Mouse (Mus musculus) lung, adult 18-20 months (tissue): ENCODE measurements around the gene Sec22b.

Experiments
- DNase-seq, 2 experiments: peaks; one replicate each; pipeline ENCODE4 v3.0.0; 2022; ENCODE audit warnings: mixed read lengths in 2 of 2

Sec22b gene

DNA sequence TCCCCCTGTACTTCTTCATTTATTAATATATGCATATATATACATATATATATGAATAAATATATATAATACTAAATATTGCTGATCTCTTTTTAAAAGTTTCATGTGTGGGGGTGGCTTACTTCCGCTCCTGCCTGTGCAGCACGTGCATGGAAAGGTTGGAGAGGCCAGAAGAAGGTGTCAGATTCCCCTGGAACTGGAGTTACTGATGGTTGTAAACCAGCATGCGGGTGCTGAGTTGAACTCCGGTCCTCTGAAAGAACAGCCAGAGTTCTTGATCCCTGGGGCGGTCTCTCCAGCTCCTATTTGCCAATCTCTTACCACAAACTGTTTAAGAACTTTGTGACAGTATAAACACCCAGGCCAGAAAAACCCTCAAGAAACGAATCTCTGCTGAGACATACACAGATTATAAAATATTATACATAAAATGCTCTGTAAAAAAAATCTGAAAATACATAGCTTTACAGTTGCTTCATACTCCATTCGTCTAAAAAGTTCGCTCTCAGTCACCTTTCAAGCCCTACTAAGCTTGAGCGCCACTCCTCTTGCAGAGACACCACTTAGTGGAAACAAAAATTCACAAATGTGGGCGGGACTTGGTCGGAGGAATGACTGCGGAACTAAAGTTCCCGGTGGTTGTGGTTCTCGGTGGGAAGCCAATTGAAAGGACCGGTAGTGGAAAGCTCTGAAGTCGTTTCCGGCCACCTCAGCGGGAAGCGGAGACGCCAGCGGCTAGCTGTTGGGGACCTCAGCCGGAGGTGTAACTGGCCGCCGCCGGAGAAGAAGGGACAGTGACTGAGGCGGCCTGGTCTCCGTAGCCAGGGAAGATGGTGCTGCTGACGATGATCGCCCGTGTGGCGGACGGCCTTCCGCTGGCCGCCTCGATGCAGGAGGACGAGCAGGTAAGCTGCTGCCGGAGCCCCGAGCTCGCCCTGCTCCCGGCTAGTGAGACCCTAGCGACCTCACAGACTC lies at the start of gene Sec22b:
Gene Sec22b, plus strand, starts transcription at position 675 of the 975 bp plus-strand sequence.
- DNase-seq, result peak; percentile 92

GRCm38 (mm10) chr3:97851803-97852202 lies 49.2 kb upstream of the Sec22b start:
- DNase-seq, result no peak

GRCm38 (mm10) chr3:97854575-97855384 lies 46.2 kb upstream of the Sec22b start:
- no peak for DNase-seq

- no peak for DNase-seq
Measured at GRCm38 (mm10) chr3:97859400-97859799, 41.6 kb upstream of the Sec22b start.

DNA sequence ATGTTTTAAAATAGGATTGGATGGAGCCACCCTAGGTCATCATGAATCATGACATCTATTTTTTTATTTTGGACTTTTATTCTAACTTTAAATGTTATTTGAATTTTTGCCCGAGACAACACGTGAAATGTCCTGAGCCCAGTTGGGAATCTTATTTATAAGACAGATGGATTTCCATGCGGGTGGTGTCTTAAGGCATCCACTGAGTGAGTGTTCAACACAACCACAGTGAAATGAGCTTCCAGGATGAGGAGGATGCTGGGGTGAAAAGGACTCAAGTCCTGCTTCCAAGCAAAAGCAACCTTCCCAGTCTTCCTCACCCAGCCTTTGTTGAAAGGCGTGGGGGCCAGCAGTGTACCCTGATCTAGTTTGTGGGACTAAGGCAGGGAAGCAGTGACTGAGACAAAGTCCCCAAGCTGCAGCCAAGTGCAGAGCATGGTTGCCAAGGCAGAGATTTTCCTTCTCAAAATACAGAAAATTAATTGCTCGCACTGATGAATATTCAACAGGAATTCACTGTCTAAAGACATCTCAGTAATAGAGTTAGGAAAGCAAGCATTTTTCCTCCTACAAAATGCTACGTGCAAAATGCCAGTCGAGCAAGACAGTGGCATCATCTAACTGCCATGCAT lies 40.1 kb upstream of the Sec22b start:
- DNase-seq, result no peak

DNA sequence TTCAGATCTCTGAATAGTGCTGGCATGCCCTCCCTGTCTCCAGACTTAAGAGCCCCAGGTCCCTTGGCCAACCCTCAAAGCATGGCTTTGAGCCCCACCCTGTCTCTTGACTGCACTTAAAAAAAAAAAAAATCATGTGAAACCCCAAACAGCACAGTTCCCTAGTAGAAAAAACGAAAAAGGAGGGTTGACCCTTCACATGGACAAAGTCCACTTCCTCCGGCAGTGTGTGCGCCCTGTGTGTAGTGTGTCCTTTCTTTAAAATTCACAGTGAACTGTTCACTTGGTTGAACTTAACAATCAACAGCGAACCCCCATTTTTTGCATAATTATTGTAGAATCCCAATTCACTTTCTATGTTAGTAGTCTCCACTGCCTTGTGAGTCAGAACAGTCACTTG lies 34.3 kb upstream of the Sec22b start:
- DNase-seq, result no peak

- peak in 1 of 2 experiments; percentile 8 for DNase-seq
Measured at GRCm38 (mm10) chr3:97867221-97868023, 33.6 kb upstream of the Sec22b start.

GRCm38 (mm10) chr3:97868024-97868689 lies 32.8 kb upstream of the Sec22b start:
- peak; percentile 66 to 74 for DNase-seq

- no peak for DNase-seq
Measured at GRCm38 (mm10) chr3:97868733-97869132, 32.3 kb upstream of the Sec22b start.

DNA sequence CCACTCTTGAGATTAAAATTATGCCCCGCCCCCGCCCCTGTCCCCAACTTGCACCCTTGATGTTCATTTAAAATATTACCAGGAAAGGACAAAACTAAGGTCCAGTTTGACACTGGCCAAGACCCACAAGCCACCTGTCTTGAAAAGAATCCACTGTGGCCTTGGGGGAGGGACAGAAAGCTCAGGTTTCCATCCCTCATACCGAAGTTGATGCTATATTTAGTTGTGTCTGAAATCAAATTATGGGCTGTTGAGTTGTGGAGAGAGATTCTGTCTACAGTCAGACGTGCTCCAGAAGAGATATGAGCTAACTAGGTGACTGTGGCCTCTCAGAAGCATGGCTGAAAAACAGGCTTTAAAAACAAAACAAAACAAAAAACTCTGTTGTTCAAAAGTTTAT lies 31.3 kb upstream of the Sec22b start:
- DNase-seq, result no peak

GRCm38 (mm10) chr3:97874777-97875176 lies 26.2 kb upstream of the Sec22b start:
- DNase-seq, result no peak

DNA sequence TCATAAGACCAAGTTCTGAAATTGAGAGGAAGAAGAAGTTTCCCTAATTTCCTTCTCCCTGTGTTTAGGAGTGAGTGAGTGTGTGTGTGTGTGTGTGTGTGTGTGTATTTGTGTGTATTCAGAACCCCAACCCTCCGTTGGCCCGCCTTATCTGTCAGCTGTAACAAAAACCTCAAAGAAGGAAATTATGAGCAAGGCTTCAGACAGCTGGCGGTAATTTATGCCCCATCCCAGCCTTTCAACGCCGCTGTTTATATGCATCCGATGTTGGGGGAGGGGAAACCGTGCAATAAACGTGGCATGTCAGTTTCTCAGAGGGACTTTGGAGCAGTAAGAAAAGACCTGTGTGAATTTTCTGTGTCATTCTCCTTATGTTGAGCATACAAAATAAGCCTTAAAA lies 24.7 kb upstream of the Sec22b start:
- no peak for DNase-seq

DNA sequence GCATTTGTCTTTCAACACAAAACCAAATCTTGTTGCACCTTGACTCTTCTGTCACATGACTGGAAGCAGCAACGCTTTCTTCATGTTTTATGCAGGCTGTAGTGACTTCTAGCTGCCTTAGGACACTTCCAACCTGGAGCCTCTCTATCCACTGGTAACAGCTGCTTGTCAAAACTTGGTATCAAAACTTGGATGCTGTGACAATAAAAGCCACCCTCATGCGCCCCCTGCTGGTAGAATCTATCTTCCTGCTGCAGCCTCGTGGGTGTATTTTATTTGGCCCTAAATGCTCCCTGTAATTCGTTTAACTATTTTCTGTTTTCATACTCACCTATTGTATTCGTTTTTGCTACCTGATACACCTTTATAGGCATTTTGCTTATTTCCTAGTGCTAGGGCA lies 21.8 kb upstream of the Sec22b start:
- DNase-seq, result peak; percentile 64 to 68

DNA sequence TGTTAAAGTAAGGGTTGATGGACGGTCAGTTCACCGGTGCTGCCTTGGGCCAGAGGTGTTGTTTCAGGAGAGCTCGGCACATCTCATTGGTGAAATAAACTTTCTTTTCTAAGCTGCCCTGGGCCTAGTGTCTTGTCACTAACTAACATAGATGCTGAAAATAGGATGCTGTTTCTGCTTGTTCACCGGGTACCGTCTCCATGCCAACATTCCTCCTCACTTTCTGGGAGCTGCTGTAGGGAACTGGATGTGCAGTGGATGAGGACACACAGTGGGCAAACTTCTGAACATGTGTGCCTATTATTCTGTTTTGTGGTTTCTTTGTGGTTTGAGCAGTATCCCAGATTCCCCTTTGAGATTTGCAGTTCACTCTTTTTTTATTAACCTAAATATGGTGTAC lies 19.4 kb upstream of the Sec22b start:
- DNase-seq, result no peak

- DNase-seq, result no peak
Measured at GRCm38 (mm10) chr3:97887785-97888167, 13.2 kb upstream of the Sec22b start.

GRCm38 (mm10) chr3:97888168-97888901 lies 12.7 kb upstream of the Sec22b start, which contains the start of gene Pde4dip:
Pde4dip (minus strand) TSS chr3:97888707.
- DNase-seq, result no peak

DNA sequence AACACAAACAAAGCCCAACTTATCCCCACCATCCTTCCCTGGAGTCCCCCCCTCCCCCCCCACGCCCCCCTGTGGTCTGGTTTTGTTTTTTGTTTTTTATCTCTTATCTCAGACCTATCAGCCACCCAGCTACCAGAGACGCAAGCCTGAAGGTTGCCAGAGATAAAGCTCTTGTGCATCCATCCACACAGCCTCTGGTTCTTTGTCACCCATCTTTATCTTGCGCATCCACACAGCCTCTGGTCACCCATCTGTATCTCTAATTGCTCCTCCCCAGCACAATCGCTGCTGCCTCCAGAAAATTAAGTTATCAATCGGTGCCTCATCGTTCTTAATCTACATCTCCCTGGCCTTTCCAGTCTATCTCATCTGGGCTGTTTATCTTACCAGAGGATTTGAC lies 10.8 kb upstream of the Sec22b start:
- no peak for DNase-seq

DNA sequence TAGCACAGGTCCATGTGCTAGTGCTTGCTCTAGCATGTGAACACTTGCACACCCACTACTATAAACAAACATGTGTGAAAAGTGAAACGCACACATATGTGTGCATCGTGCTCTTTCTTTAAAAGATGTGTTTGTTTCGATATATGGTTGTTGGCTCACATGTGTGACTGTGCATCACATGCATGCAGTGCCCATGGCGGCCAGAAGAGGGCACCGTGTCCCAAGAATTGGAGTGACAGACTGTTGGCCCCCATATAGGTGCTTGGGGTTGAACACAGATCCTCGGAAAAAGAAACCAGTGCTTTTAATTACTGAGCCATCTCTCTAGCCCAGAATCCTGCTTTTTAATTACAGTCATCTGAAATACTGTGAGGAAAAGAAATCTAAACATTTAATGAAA lies 6.3 kb upstream of the Sec22b start:
- DNase-seq, result peak; percentile 13 to 19

DNA sequence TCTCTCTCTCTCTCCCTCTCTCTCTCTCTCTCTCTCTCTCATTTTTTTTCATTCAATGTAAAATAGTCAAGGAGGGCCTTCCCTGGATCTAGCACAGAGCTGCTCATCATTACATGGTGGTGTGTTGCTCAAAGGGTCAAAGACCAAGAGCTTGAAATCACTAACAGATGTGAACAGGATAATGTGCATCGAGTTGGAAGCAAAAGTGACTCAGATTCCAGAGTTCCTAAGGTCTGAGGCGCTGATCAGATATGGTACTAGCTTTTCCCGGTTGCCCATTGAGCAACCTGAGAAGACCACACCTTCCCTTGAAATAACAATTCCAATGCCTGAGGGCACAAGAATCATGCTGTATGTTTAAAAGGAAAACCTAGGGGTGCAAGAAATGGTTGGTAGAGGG lies 2.6 kb upstream of the Sec22b start:
- DNase-seq, result no peak

DNA sequence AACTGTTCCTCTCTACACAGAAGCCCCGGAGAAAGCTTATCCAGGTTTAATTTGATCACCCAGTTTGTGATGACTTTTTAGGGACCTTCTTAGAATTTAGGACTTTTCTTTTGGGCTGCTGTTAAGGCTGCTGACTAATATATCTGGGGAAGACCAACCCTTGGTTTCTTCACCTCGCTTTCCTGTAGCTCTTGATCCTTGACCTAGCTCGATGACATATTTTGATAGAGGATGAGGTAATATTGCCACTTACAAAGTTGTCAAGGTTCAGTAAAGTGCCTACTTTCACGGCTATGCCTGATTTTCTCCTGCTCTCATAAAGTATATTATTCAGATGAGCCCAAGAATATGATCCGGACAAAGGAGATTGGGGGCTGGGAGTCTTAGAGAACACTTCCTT lies 596 bp downstream of the Sec22b start:
- no peak for DNase-seq

GRCm38 (mm10) chr3:97909737-97910136 lies 8.7 kb downstream of the Sec22b start:
- DNase-seq, result no peak
